Mouse (Mus musculus) stomach, postnatal 0 days (tissue): ENCODE measurements around the gene Defb36.

ENCODE experiments used
- CTCF ChIP-seq: IDR thresholded peaks from 2 replicates; pipeline ENCODE4 v1.5.1; 2016; ENCODE audit warnings: antibody characterized with exemption, low read depth, mild to moderate bottlenecking, moderate library complexity
- EP300 ChIP-seq: optimal IDR thresholded peaks from 2 replicates; pipeline ENCODE3; 2016; ENCODE audit warnings: antibody characterized with exemption

- TF ChIP-seq CTCF: no peak
- no peak for TF ChIP-seq EP300
These were observed 30.2 kb downstream of the Defb36 start for GRCm38 (mm10) chr2:152634311-152634710.
